Mouse (Mus musculus) intestine, embryonic 15.5 days (tissue): Measurements from ENCODE around the gene Dr1. TPM values are rescaled to one million over a fixed set of nuclear protein-coding genes. Genes with fewer than 3 reads are reported as not detected.
"Not testable (repeated sequence)": the region's sequence is repeated elsewhere in the genome, so short reads cannot be mapped to it uniquely, and the experiment has no call there.

Source experiments
- ATAC-seq: fragments of 200-750 bp; cut with Nextera tagmentation; 2 replicates; pipeline ENCODE4 v1.8.0; 2017; ENCODE audit warnings: moderate TSS enrichment, moderate library complexity
- H3K27ac ChIP-seq: fragments of 300-500 bp; sonication (generic); 2 replicates; pipeline ENCODE4 v1.5.1; 2015; ENCODE audit warnings: mild to moderate bottlenecking, inconsistent platforms
- H3K27me3 ChIP-seq: fragments of 300-500 bp; sonication (generic); replicated peaks from 2 replicates; pipeline ENCODE4 v1.6.1; 2015; ENCODE audit warnings: inconsistent platforms
- H3K36me3 ChIP-seq: fragments of 300-500 bp; sonication (generic); 2 replicates; pipeline ENCODE4 v1.6.1; 2015; ENCODE audit warnings: inconsistent platforms
- H3K4me1 ChIP-seq: fragments of 300-500 bp; sonication (generic); replicated peaks from 2 replicates; pipeline ENCODE4 v1.6.1; 2015; ENCODE audit warnings: inconsistent platforms
- H3K4me2 ChIP-seq: fragments of 300-500 bp; sonication (generic); replicated peaks from 2 replicates; pipeline ENCODE4 v1.6.1; 2015; ENCODE audit warnings: mild to moderate bottlenecking, inconsistent platforms
- H3K4me3 ChIP-seq: fragments of 300-500 bp; sonication (generic); replicated peaks from 2 replicates; pipeline ENCODE4 v1.5.1; 2015; ENCODE audit warnings: inconsistent platforms
- H3K9ac ChIP-seq: fragments of 300-500 bp; sonication (generic); 2 replicates; pipeline ENCODE4 v1.6.1; 2015; ENCODE audit warnings: inconsistent platforms
- H3K9me3 ChIP-seq: fragments of 300-500 bp; sonication (generic); 2 replicates; pipeline ENCODE4 v1.6.1; 2016; ENCODE audit warnings: inconsistent platforms
- WGBS: fragments of 180-500 bp; shearing (Covaris S2); methylation state at CpG from one replicate; pipeline ENCODE4 v1.1.7; 2015; 5-methylcytosine and 5-hydroxymethylcytosine counted together
- polyA plus RNA-seq: library from polyadenylated mRNA; unstranded; fragments of >200 nt; fragmentation: Nextera tagmentation; extraction: Ambion mirVana; gene quantifications from 2 replicates; pipeline ENCODE4 v1.2.1, GENCODE M21; 2015

Dr1 gene
- polyA plus RNA-seq, 1 experiment from 2014 or later = 44.1 TPM

DNA sequence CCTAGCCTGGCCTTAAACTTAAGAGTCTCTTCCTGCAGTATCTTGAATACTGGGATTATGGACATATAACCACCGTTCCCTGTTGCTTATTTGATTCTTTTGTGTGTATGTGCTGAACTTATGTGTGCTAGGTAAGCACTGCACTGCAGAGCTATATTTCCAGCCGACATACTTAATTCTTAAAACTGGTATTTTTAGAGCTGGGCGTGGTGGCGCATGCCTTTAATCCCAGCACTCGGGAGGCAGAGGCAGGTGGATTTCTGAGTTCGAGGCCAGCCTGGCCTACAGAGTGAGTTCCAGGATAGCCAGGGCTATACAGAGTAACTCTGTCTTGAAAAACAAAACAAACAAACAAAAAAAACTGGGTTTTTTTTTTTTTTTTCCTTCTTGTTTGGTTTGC, 2.6 kb downstream of the Dr1 start:
- 91% methylated on average over 6 of the region's 6 CpGs for WGBS
- not testable (repeated sequence) for H3K36me3 ChIP-seq, ATAC-seq, H3K4me3 ChIP-seq, H3K27ac ChIP-seq, H3K9me3 ChIP-seq, H3K4me1 ChIP-seq, H3K9ac ChIP-seq, H3K27me3 ChIP-seq
- H3K4me2 ChIP-seq = peak overlapping the region; percentile 38

DNA sequence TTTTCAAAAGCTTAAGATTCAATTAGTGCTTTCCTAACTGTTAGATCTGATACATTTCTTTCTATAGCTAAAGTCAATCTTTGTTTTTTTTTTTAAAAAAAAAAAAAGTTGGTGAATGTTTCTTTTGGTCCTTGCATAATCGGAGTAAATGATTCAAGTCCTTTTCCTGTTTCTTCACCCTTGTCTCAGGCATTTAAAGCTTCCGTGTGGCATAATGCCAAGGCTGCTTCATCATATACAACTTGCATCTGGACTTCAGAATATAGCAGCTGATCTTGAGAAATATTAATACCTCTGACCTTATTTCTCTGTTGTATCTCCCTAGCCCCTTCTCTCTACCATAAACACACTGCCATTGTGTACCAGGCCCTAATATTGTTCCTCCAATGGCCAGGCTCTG, 18.3 kb downstream of the Dr1 start:
- no peaks in the 10 kb centered on the region for H3K4me1 ChIP-seq
- H3K27me3 ChIP-seq = no peaks in the 10 kb centered on the region
- ATAC-seq = no peak
- H3K9ac ChIP-seq = no peak overlapping the region
- no peaks in the 10 kb centered on the region for H3K9me3 ChIP-seq
- no peak overlapping the region for H3K4me2 ChIP-seq
- H3K4me3 ChIP-seq = no peak overlapping the region
- no peaks in the 10 kb centered on the region for H3K36me3 ChIP-seq
- no peak overlapping the region for H3K27ac ChIP-seq
- 72% methylated on average over 2 of the region's 2 CpGs for WGBS

DNA sequence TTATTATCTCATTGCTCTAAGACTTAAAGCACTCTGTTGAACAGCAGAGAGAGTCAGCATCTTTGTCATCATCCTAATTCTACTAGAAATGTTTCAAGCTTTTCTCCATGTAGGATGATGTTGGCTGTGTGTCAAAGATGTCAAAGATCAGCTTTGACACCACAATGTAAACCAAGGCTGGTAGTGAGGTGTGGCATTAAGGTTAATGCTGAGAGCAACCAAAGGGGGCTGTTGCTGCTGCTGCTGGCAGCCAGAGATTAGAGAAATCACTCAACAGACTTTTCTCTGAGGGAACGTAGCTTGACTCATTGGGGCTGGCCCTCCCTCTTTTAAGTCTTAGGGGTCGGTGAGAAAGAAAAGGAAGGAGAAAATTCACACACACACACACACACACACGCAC, 32.9 kb downstream of the Dr1 start:
- H3K4me1 ChIP-seq = no peaks in the 10 kb centered on the region
- H3K27ac ChIP-seq = no peak overlapping the region
- 63% methylated on average over 3 of the region's 3 CpGs for WGBS
- H3K36me3 ChIP-seq = no peaks in the 10 kb centered on the region
- H3K4me2 ChIP-seq = no peak overlapping the region
- no peak for ATAC-seq
- H3K9ac ChIP-seq = no peak overlapping the region
- no peaks in the 10 kb centered on the region for H3K9me3 ChIP-seq
- H3K27me3 ChIP-seq = peaks cover 3% of the 10 kb centered on the region; the same call in 1 of the 2 replicates
- no peak overlapping the region for H3K4me3 ChIP-seq

DNA sequence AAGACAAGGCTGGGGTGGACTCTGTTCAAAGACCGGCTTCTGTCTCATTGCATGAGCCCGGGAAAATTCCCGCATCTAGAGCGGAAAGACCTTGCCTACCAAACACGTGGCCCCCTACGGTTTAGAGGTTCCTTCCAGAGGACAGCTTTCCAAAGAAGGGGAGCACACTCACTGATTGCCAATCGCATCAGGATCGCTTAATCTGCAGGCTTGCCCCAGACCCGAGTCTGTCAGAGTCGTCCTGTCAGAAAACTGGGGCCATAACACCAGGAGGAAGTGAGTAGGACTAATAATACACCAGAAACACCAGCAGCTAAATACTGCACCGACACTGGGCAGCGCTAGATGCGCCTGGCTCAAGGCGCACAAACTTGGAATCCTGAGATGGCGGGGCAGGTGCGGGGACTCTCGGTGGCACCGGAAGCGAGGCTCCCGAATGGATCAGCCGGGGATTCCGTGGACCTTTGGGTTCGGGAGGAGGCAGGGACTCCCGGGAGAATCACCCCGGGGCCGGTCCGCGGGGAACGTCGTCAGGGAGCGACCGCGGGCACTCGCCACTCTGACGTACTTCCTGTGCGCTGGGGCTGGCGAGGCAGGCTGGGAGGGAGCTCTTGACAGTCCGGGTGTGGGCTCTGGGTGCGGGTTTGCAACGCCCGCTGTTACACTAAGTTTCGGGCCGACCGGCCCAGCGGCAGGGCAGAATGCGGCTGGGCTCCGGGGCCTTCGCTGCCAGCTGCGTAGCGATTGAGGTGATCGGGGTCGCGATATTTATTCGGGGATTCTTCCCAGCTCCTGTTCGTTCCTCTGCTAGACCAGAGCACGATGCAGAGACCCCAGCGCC, 43.7 kb downstream of the Dr1 start, which contains the start of gene Pigg:
Pigg (plus strand) TSS at position 386 of the 841 bp plus-strand sequence.
- H3K4me3 ChIP-seq = peak within 1 kb of the TSS; percentile 82
- H3K27me3 ChIP-seq = no peaks in the 10 kb centered on the region
- peak within 1 kb of the TSS; percentile 87 for H3K9ac ChIP-seq
- H3K4me2 ChIP-seq = peak within 1 kb of the TSS; percentile 83
- peak; percentile 100 for ATAC-seq
- peak within 1 kb of the TSS; percentile 90 for H3K27ac ChIP-seq
- H3K36me3 ChIP-seq = no peaks in the 10 kb centered on the region
- H3K4me1 ChIP-seq = peaks cover 6% of the 10 kb centered on the region; the same call in 1 of the 2 replicates
- H3K9me3 ChIP-seq = no peaks in the 10 kb centered on the region
- under 1% methylated on average over 57 of the region's 57 CpGs for WGBS

DNA sequence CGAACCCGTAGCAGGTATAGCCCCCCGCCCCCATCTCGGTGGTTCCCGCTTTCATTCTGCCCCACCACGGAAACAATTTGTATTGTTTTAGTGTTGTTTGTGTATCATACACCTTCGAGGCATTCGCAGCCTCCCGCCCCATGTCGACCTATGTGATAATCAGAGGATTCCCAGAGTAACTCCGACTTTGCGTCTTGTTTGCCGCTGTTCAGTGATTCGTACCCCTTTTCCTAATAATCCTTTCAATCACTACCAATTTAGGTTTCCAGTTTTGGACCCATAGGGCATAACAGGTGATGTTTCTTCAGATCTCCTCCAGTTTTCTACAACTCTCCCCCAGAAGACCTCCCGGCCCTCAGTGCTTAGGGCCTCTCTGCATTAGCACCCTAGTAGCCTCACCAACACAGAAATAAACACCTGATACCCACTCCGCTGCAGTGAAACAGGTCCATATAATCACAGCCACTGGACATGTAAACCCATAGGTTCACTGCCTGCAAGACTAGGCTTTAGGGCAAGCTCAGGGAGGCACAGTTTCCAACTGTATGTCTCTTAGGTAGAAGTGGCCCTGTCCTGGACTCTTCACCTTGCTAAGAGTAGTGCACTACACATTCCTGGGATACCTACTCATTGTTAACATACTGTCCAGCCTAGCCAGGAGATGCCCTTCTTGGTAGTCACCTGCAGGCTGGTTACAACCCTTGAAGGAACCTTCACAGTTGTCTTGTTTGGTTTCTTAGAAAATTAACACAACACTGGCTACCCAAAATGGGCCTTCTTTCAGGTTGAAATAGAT, 44.6 kb downstream of the Dr1 start:
- peak overlapping the region; percentile 83 for H3K4me2 ChIP-seq
- H3K27ac ChIP-seq = no peak overlapping the region
- no peaks in the 10 kb centered on the region for H3K9me3 ChIP-seq
- no peaks in the 10 kb centered on the region for H3K36me3 ChIP-seq
- peak overlapping the region; percentile 82 for H3K4me3 ChIP-seq
- peaks cover 6% of the 10 kb centered on the region; the same call in 1 of the 2 replicates for H3K4me1 ChIP-seq
- 5% methylated on average over 16 of the region's 16 CpGs for WGBS
- H3K27me3 ChIP-seq = no peaks in the 10 kb centered on the region
- peak; percentile 44; the same call in 1 of the 2 replicates for ATAC-seq
- peak overlapping the region; percentile 87 for H3K9ac ChIP-seq

Other genes with a start within 250 kb of the Dr1 start
- 71.8 and 86.0 TPM in 2 replicates for gene Mtf2, start 203.2 kb upstream of the Dr1 start, polyA plus RNA-seq
- gene Tmed5, start 136.3 kb upstream of the Dr1 start, polyA plus RNA-seq = 41.1 and 44.6 TPM in 2 replicates
- gene Ccdc18, start 136.0 kb upstream of the Dr1 start, polyA plus RNA-seq = 9.3 and 10.2 TPM in 2 replicates
- gene Pigg, start 43.7 kb downstream of the Dr1 start, polyA plus RNA-seq = 7.5 and 7.7 TPM in 2 replicates
- 0.08 TPM in 1 of 2 replicates, not detected in the other for gene Gm42517, start 99.0 kb downstream of the Dr1 start, polyA plus RNA-seq
- 0.09 and 0.18 TPM in 2 replicates for gene Pde6b, start 119.5 kb downstream of the Dr1 start, polyA plus RNA-seq
- 485 and 543 TPM in 2 replicates for gene Atp5k, start 165.6 kb downstream of the Dr1 start, polyA plus RNA-seq
- gene Mfsd7a, start 180.0 kb downstream of the Dr1 start, polyA plus RNA-seq = 0.16 and 0.38 TPM in 2 replicates
- gene Pcgf3, start 192.3 kb downstream of the Dr1 start, polyA plus RNA-seq = 18.0 and 19.5 TPM in 2 replicates